Mouse (Mus musculus): ENCODE data around the gene Unc5c. TPM values are rescaled to one million over a fixed set of nuclear protein-coding genes. Genes with fewer than 3 reads are reported as not detected.
A peak's percentile ranks its signal among the peaks of the same experiment; 100 is the strongest.

Unc5c gene
- polyA plus RNA-seq, 1 experiment from 2014 or later = 10.2 TPM

GRCm38 (mm10) chr3:141862816-141863461 lies 397.9 kb downstream of the Unc5c start:
- Histone ChIP-seq H3K4me1 (ENCODE audit: control insufficient read depth, insufficient read depth, low read length) (no peaks in the 10 kb centered on the region), H3K4me3 (ENCODE audit: low read depth, low read length) (no peak overlapping the region), H3K36me3 (ENCODE audit: control insufficient read depth, insufficient read depth, low read length) (no peaks in the 10 kb centered on the region), H3K9ac (ENCODE audit: low read depth, low read length) (0 out of 2 replicates have a peak overlapping the region, but pooled peaks have one; percentile 38), H3K9me3 (replicated peaks; ENCODE audit: control insufficient read depth, low read length, poor library complexity, severe bottlenecking) (no peaks in the 10 kb centered on the region), H3K27me3 (ENCODE audit: control insufficient read depth, insufficient read depth, low read depth, low read length) (no peaks in the 10 kb centered on the region), H3K27ac (ENCODE audit: low read length) (no peak overlapping the region), H3K4me2 (ENCODE audit: low read length) (peak overlapping the region; percentile 34; the same call in 1 of the 2 replicates)
- peak; percentile 92 for ATAC-seq
- 21% methylated on average over 13 of the region's 13 CpGs for WGBS

GRCm38 (mm10) chr3:141871805-141872204 lies 406.8 kb downstream of the Unc5c start:
- Histone ChIP-seq H3K9me3 (replicated peaks; ENCODE audit: control insufficient read depth, low read length, poor library complexity, severe bottlenecking) (no peaks in the 10 kb centered on the region), H3K9ac (ENCODE audit: low read depth, low read length) (no peak overlapping the region), H3K4me1 (ENCODE audit: control insufficient read depth, insufficient read depth, low read length) (no peaks in the 10 kb centered on the region), H3K27ac (ENCODE audit: low read length) (no peak overlapping the region), H3K4me2 (ENCODE audit: low read length) (no peak overlapping the region), H3K4me3 (ENCODE audit: low read depth, low read length) (no peak overlapping the region), H3K27me3 (ENCODE audit: control insufficient read depth, insufficient read depth, low read depth, low read length) (no peaks in the 10 kb centered on the region), H3K36me3 (ENCODE audit: control insufficient read depth, insufficient read depth, low read length) (no peaks in the 10 kb centered on the region)
- 78% methylated on average over 3 of the region's 3 CpGs for WGBS
- no peak for ATAC-seq

- Histone ChIP-seq H3K27me3 (ENCODE audit: control insufficient read depth, insufficient read depth, low read depth, low read length) (no peaks in the 10 kb centered on the region), H3K9ac (ENCODE audit: low read depth, low read length) (no peak overlapping the region), H3K36me3 (ENCODE audit: control insufficient read depth, insufficient read depth, low read length) (no peaks in the 10 kb centered on the region), H3K4me2 (ENCODE audit: low read length) (no peak overlapping the region), H3K27ac (ENCODE audit: low read length) (no peak overlapping the region), H3K4me3 (ENCODE audit: low read depth, low read length) (no peak overlapping the region), H3K4me1 (ENCODE audit: control insufficient read depth, insufficient read depth, low read length) (no peaks in the 10 kb centered on the region), H3K9me3 (replicated peaks; ENCODE audit: control insufficient read depth, low read length, poor library complexity, severe bottlenecking) (no peaks in the 10 kb centered on the region)
- ATAC-seq = no peak
- 57% methylated on average over 10 of the region's 10 CpGs for WGBS
Measured at GRCm38 (mm10) chr3:141872337-141873042, 407.5 kb downstream of the Unc5c start.

- Histone ChIP-seq H3K36me3 (ENCODE audit: control insufficient read depth, insufficient read depth, low read length) (no peaks in the 10 kb centered on the region), H3K9ac (ENCODE audit: low read depth, low read length) (no peak overlapping the region), H3K4me1 (ENCODE audit: control insufficient read depth, insufficient read depth, low read length) (no peaks in the 10 kb centered on the region), H3K4me2 (ENCODE audit: low read length) (no peak overlapping the region), H3K4me3 (ENCODE audit: low read depth, low read length) (no peak overlapping the region), H3K27me3 (ENCODE audit: control insufficient read depth, insufficient read depth, low read depth, low read length) (no peaks in the 10 kb centered on the region), H3K27ac (ENCODE audit: low read length) (no peak overlapping the region), H3K9me3 (replicated peaks; ENCODE audit: control insufficient read depth, low read length, poor library complexity, severe bottlenecking) (no peaks in the 10 kb centered on the region)
- 75% methylated on average over 2 of the region's 2 CpGs for WGBS
- no peak for ATAC-seq
Measured at GRCm38 (mm10) chr3:141882496-141882895, 417.5 kb downstream of the Unc5c start.

- H3K36me3 ChIP-seq (ENCODE audit: control insufficient read depth, insufficient read depth, low read length) = no peaks in the 10 kb centered on the region
- WGBS = 93% methylated on average over 5 of the region's 5 CpGs
- H3K4me1 ChIP-seq (ENCODE audit: control insufficient read depth, insufficient read depth, low read length) = no peaks in the 10 kb centered on the region
Measured at GRCm38 (mm10) chr3:141884190-141884589, 419.2 kb downstream of the Unc5c start.

More at GRCm38 (mm10) chr3:141884190-141884589, 419.2 kb downstream of the Unc5c start:
- no peak overlapping the region for H3K4me2 ChIP-seq (ENCODE audit: low read length)
- no peaks in the 10 kb centered on the region for H3K9me3 ChIP-seq (replicated peaks; ENCODE audit: control insufficient read depth, low read length, poor library complexity, severe bottlenecking)
- H3K9ac ChIP-seq (ENCODE audit: low read depth, low read length) = no peak overlapping the region
- no peak overlapping the region for H3K4me3 ChIP-seq (ENCODE audit: low read depth, low read length)
- no peaks in the 10 kb centered on the region for H3K27me3 ChIP-seq (ENCODE audit: control insufficient read depth, insufficient read depth, low read depth, low read length)
- no peak for ATAC-seq
- no peak overlapping the region for H3K27ac ChIP-seq (ENCODE audit: low read length)

All from midbrain, embryonic 16.5 days (tissue).